Mouse (Mus musculus): ENCODE measurements around the gene Rnf157. TPM values are rescaled to one million over a fixed set of nuclear protein-coding genes. Genes with fewer than 3 reads are reported as not detected.

Gene Rnf157
- polyA plus RNA-seq, 1 experiment from 2014 or later, result 85.4 TPM

DNA sequence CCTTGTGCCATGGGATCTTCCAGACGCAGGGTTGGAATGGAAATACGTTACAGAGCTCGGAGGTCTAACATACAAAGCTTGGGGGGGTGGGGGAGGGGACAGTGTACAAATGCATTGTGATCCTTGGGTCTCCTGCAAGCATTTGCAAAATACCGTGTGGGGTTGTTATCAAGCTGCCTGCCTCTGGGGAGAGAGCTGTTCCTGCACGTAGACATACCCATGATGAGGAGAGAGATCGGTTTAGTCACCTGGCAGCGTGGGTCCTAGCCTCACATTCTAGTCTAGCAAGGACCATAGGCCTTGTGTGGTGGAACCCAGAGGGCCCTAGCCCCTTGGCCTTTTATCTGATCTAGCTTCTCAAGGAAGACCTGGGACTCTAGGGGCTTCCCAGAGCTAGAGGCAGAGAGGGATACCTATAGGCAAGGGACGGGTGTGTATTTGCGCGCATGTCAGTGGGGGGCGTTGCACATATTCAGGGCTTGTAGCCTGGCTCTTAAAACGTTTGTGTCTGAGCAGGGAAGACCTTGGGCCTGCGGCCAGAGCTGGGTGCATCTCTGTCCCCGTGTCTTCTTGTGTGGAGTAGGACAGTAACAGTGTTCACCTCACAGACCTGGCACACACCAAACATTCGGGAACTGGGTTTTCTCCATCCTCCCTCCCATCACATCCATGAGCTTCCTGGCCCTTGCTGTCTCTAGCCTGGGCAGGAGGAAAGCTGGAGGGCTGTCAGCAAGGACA is 29.5 kb upstream of the Rnf157 start:
- no peak overlapping the region for H3K27ac ChIP-seq (replicated peaks)
- H3K4me2 ChIP-seq, result no peak overlapping the region
- 75% methylated on average over 15 of the region's 15 CpGs for WGBS
- H3K27me3 ChIP-seq (replicated peaks), result peaks cover 12% of the 10 kb centered on the region
- peaks cover 12% of the 10 kb centered on the region for H3K4me1 ChIP-seq
- no peak overlapping the region for H3K4me3 ChIP-seq (replicated peaks)
- no peaks in the 10 kb centered on the region for H3K9me3 ChIP-seq (replicated peaks)
- no peak for ATAC-seq (ENCODE audit: low FRiP score)
- peaks cover 13% of the 10 kb centered on the region; the same call in 1 of the 2 replicates for H3K36me3 ChIP-seq
- no peak overlapping the region for H3K9ac ChIP-seq (replicated peaks)

DNA sequence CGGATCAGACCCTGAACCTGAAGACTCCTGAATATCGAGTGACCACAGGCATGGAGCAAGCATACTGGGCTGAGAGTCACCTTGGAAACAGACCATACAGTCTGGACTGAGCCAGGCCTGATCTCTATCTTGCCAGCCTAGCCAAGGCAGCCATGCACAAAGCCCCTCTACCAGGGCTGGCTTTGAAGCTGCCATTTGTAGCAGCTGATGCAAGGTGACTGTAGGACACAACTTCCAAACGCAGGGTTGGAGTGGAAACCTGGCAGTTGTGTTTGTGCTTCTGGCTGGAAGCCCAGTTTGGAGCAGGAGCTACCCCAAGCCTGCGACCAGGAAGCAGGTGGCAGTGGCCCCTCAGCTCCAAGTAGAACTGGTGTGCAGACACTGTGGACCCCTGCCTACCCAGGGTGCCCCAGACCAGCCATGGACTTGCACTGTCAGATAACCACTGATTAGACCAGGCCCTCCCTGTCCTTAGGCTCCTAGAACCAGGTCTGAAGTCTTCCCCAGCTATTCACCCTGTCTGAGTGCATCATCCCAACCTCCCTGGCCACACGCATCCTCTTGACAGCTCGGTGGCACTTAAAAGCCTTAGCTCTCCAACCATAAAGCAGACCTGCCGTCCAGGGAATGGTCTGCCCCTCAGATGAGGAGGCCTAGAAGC is 27.7 kb upstream of the Rnf157 start:
- WGBS, result 78% methylated on average over 7 of the region's 7 CpGs

DNA sequence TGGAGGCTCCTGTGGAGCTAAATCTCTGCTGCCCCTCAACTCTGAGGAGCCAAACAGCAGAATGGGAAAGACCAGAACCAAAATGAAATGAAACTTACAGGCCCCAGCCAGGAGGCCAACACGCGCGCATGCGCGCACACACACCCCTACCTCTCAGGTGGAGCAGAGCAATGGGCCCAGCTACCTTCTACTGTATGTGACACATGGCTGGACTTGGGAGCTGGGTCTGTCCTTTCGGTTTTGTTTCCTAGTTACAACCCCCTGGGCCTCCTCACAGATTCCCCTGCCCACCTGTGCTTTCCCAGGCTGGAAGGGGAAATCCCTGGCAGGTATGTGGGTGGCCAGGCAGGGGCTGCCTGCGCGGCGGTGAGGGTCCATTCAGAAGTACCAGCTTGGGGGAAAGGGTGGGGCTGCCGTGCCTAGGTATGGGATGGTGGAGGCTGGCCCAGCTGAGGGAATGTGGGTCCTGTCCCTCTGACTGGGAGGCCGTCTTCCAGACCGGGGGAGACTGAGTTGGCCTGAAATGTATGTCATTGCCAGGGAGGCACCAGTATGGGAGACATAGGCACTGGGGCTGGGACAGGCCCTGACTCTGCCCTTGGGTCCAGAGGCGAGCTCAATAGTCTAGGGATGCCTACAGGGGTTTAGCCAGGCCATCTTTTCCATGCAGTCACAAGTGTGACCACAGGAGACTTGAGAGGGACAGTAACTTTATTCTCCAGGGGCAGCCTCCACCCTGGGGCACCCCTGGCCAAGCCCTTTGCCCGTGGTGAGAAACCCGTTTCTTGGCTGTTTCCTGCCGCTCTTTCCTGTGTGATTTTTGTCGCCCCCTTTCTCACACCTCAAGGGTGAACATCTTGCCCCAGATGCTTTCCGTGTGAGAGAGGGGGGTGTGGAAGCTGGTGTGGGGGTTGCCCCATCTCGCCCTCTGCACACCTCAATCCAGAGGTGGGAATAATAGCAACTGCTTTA is 26.7 kb upstream of the Rnf157 start:
- Histone ChIP-seq H3K27ac (replicated peaks) (no peak overlapping the region), H3K4me3 (replicated peaks) (no peak overlapping the region), H3K9ac (replicated peaks) (no peak overlapping the region), H3K27me3 (replicated peaks) (no peaks in the 10 kb centered on the region), H3K9me3 (replicated peaks) (no peaks in the 10 kb centered on the region), H3K4me2 (no peak overlapping the region), H3K36me3 (peaks cover 19% of the 10 kb centered on the region; the same call in 1 of the 2 replicates), H3K4me1 (peaks cover 28% of the 10 kb centered on the region)
- no peak for ATAC-seq (ENCODE audit: low FRiP score)
- 87% methylated on average over 19 of the region's 19 CpGs for WGBS

More for the DNA sequence above, 27.7 kb upstream of the Rnf157 start:
- no peak for ATAC-seq (ENCODE audit: low FRiP score)
- peaks cover 22% of the 10 kb centered on the region for H3K4me1 ChIP-seq
- no peak overlapping the region for H3K27ac ChIP-seq (replicated peaks)
- no peaks in the 10 kb centered on the region for H3K27me3 ChIP-seq (replicated peaks)
- H3K4me3 ChIP-seq (replicated peaks), result no peak overlapping the region
- peaks cover 19% of the 10 kb centered on the region; the same call in 1 of the 2 replicates for H3K36me3 ChIP-seq
- no peak overlapping the region for H3K9ac ChIP-seq (replicated peaks)
- no peaks in the 10 kb centered on the region for H3K9me3 ChIP-seq (replicated peaks)
- no peak overlapping the region for H3K4me2 ChIP-seq

DNA sequence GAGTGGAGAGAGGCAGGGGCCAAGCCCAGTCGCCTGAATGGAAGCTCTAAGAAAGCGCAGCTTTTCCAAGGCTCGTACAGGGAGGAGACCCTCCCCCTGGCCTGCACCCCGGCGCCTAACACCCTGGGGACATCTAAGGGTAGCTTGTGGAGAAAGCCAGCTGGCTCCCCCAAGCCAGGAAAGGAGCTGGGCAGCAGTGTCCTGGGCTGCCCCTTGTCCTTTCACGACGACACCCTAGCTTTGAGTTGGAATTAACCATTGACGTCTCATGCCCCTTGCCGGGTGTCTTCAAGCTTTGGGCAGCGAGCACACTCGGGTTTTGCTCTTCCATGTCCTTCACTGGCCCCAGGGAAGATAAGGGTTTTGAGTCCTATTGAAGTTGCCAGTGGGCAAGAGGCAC is 24.7 kb upstream of the Rnf157 start:
- Histone ChIP-seq H3K9ac (replicated peaks) (no peak overlapping the region), H3K27ac (replicated peaks) (0 out of 2 replicates have a peak overlapping the region, but pooled peaks have one; percentile 18), H3K4me3 (replicated peaks) (no peak overlapping the region), H3K4me2 (peak overlapping the region; percentile 79; the same call in 1 of the 2 replicates), H3K4me1 (peaks cover 30% of the 10 kb centered on the region), H3K36me3 (peaks cover 19% of the 10 kb centered on the region; the same call in 1 of the 2 replicates), H3K9me3 (replicated peaks) (no peaks in the 10 kb centered on the region), H3K27me3 (replicated peaks) (no peaks in the 10 kb centered on the region)
- WGBS, result 80% methylated on average over 11 of the region's 11 CpGs
- ATAC-seq (ENCODE audit: low FRiP score), result no peak

DNA sequence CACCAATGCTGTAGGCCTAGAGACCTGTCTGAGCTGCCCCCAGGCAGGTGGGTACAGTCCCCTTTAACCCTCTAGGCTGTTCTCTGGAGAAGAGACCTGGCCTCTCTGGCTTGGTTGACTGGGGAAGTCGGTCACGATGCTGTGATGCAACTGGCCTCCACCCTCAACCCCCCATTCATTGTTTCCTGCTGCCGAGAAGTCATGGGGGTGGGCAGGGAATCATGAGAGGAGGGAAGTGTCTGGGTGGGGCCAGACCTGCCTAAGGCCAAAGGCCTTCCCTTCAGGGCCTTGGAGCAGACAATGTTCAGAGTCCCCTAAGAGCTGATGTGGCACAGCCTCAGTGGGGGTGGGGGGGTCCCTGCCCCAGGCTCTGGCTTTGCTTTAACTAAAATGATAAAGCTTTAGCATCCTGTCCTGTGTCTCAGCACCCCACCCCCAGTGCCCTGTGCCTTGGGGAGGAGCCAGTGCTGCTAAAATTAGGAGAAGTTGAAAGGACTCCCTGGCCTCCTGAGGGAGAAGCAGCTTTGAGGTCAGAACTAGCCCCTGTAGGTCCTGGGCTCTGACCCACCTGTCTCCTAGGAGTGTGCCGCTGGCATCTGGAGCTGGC is 24.0 kb upstream of the Rnf157 start:
- 64% methylated on average over 4 of the region's 4 CpGs for WGBS

DNA sequence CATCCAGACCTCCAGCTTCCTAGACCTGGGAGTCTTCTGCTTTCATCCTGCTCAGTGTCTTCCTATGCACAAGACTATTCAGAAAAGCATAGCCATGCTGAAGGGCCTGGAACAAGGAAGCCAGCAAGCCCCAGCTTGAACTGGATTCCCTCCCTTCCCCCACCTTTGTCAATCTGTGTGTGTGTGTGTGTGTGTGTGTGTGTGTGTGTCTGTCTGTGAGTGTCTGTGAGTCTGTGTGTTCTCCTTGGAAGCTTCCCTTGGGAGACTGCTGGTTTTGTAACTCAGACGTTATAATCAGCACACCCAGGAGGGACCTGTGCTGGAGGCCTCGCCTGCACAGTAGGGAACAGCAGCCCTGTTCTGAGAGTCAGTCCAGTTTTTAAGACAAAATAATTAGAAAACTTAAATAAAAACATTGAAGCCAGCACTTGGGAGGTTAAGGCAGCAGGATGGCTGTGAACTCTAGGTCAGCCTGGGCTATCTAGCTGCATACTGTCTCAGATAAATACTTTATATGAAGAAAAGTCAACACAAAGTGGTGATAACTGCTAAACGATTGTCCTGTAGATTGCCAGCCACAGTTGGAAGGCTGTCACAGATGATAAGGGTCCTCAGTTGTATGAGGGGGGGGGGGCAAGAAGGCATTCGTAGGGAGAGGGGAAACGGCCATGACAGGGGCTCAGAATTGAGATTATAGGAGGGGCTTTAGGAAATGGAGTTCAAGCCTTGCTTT is 23.3 kb upstream of the Rnf157 start:
- WGBS, result 58% methylated on average over 5 of the region's 5 CpGs
- Histone ChIP-seq H3K4me1 (peaks cover 31% of the 10 kb centered on the region), H3K4me3 (replicated peaks) (peak overlapping the region; percentile 14; the same call in 1 of the 2 replicates), H3K9ac (replicated peaks) (peak overlapping the region; percentile 15), H3K27me3 (replicated peaks) (0 out of 2 replicates have a peak, but pooled peaks cover 1% of the 10 kb centered on the region), H3K27ac (replicated peaks) (peak overlapping the region; percentile 25; the same call in 1 of the 2 replicates), H3K9me3 (replicated peaks) (no peaks in the 10 kb centered on the region), H3K36me3 (peaks cover 19% of the 10 kb centered on the region; the same call in 1 of the 2 replicates), H3K4me2 (peak overlapping the region; percentile 79)
- no peak for ATAC-seq (ENCODE audit: low FRiP score)

More for the DNA sequence above, 24.0 kb upstream of the Rnf157 start:
- peak overlapping the region; percentile 15; the same call in 1 of the 2 replicates for H3K9ac ChIP-seq (replicated peaks)
- H3K4me3 ChIP-seq (replicated peaks), result no peak overlapping the region
- peaks cover 30% of the 10 kb centered on the region for H3K4me1 ChIP-seq
- H3K36me3 ChIP-seq, result peaks cover 19% of the 10 kb centered on the region; the same call in 1 of the 2 replicates
- H3K9me3 ChIP-seq (replicated peaks), result no peaks in the 10 kb centered on the region
- H3K4me2 ChIP-seq, result peak overlapping the region; percentile 79
- no peak overlapping the region; the same call in 1 of the 2 replicates for H3K27ac ChIP-seq (replicated peaks)
- no peaks in the 10 kb centered on the region for H3K27me3 ChIP-seq (replicated peaks)
- no peak for ATAC-seq (ENCODE audit: low FRiP score)

DNA sequence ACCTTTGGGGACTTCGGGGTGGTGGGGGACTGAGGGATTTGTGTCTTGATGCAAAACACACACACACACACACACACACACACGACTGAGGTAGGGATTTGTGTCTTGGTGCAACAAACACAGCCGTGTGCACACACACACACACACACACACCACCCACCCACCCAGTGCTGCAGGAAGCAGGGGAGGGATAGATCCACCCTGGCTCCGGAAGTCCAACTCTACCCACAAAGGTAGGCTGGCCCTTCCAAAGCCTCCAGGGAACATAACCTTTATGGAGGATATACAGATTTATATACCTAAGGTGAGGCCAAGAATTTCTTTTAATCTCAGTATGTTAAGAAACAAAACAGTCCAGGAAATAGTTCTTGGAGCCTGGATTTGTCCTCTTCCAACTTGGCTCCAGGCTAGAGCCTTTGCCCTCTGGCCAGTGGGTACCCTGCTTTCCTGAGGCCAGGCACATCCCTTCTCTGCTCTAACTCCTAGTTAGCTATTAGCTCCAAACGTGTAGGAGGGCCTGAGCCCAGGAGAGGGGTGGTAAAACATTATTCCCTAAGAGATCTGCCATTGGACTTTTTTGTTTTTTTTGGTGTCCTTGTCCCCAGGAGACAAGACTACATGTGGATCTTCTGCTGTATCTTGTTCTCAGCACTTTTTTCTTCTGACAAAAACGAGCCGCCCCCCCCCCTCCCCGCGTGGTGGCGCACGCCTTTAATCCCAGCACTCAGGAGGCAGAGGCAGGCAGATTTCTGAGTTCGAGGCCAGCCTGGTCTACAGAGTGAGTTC is 22.3 kb upstream of the Rnf157 start:
- peaks cover 33% of the 10 kb centered on the region for H3K4me1 ChIP-seq
- ATAC-seq (ENCODE audit: low FRiP score), result no peak
- peaks cover 19% of the 10 kb centered on the region; the same call in 1 of the 2 replicates for H3K36me3 ChIP-seq
- peak overlapping the region; percentile 79 for H3K4me2 ChIP-seq
- H3K9me3 ChIP-seq (replicated peaks), result no peaks in the 10 kb centered on the region
- WGBS, result 50% methylated on average over 12 of the region's 12 CpGs
- H3K27me3 ChIP-seq (replicated peaks), result 0 out of 2 replicates have a peak, but pooled peaks cover 3% of the 10 kb centered on the region
- peak overlapping the region; percentile 92 for H3K27ac ChIP-seq (replicated peaks)
- H3K9ac ChIP-seq (replicated peaks), result peak overlapping the region; percentile 85
- H3K4me3 ChIP-seq (replicated peaks), result peak overlapping the region; percentile 70

DNA sequence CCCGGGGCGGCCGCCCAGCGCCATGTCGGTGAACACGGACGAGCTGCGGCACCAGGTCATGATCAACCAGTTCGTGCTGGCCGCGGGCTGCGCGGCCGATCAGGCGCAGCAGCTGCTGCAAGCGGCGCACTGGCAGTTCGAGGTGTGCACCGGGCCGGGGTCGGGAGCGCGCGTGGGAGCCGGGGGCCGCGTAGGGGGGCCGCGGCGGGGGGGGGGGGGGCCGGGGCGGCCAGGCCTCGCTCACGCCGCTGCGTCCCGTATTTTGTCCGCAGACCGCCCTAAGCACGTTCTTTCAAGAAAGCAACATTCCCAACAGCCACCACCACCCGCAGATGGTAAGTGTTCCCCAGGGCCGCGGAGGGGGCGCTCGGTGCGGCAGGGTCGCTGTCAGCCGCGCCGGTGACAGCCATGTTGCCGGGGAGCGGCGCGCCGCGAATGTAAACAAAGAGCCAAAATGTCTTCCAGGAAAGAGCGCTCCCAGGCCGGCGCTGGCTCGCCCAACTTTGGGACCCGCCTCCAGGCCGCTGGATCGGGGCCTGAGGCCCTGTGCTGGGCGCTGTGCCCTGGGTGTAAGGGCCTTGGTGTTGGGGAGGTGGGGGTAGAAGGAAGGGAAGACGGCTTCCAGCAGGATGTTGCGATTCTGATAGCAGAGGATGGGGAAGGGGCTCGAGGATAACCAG is 21.6 kb upstream of the Rnf157 start:
- 0% methylated on average over 30 of the region's 67 CpGs for WGBS
- Histone ChIP-seq H3K9ac (replicated peaks) (peak overlapping the region; percentile 85), H3K9me3 (replicated peaks) (no peaks in the 10 kb centered on the region), H3K27ac (replicated peaks) (peak overlapping the region; percentile 92), H3K36me3 (peaks cover 16% of the 10 kb centered on the region; the same call in 1 of the 2 replicates), H3K4me3 (replicated peaks) (peak overlapping the region; percentile 70), H3K4me1 (peaks cover 33% of the 10 kb centered on the region), H3K4me2 (peak overlapping the region; percentile 79), H3K27me3 (replicated peaks) (0 out of 2 replicates have a peak, but pooled peaks cover 3% of the 10 kb centered on the region)
- ATAC-seq (ENCODE audit: low FRiP score), result peak; percentile 65

Data from neural tube, embryonic 15.5 days (tissue).